Comparison of ENCODE assay signal across 10 mouse cellular contexts in the genomic region with DNA sequence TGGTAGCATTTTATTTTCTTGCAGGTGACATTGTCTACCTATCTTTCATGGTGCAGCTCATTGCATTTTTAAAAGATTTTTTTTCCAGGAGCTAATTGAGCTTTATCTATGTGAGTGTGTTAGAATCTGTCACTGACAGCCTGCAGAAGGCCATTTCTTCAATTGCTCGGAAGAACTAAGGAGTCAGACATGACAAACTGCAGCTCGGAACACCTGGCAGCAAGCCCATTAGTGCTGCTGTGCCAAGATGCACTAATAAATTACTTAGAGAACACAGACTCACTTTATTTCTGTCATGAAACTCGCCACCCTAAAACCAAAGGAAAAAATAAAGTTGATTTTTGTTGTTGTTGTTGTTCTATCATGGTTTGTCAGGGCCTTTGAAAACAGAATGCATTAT.
DNase-seq lines count a peak whose midpoint lies in the region; ATAC-seq and TF ChIP-seq lines count a peak whose summit lies in the region.
"Had no signal": no experiment of that assay in that cellular context is flagged by ENCODE, and none has a peak within 500 bp of the region (broad histone marks: within the 10 kb centered on the region; RNA-seq: fewer than 3 reads in every experiment).

No protein-coding gene starts in this region.

- H3K9me3 ChIP-seq in hindbrain, postnatal 0 days (ENCODE audit: low read length): no peaks in the 10 kb centered on the region
- no peaks in the 10 kb centered on the region for H3K9me3 ChIP-seq in neural tube, embryonic 14.5 days (ENCODE audit: control insufficient read depth, low read length)
- H3K9me3 ChIP-seq: embryonic facial prominence, embryonic 15.5 days; liver, embryonic 15.5 days had no signal

- H3K36me3 ChIP-seq in hindbrain, postnatal 0 days (ENCODE audit: insufficient read depth, low read length): no peaks in the 10 kb centered on the region
- H3K36me3 ChIP-seq in neural tube, embryonic 14.5 days (ENCODE audit: control insufficient read depth, insufficient read depth, low read length): no peaks in the 10 kb centered on the region
- H3K36me3 ChIP-seq: embryonic facial prominence, embryonic 15.5 days; liver, embryonic 15.5 days had no signal

- WGBS in hindbrain, postnatal 0 days: 25% methylated on average over 3 of the region's 3 CpGs
- WGBS in neural tube, embryonic 14.5 days: 20% methylated on average over 3 of the region's 3 CpGs

- no peak overlapping the region for H3K4me2 ChIP-seq in hindbrain, postnatal 0 days (ENCODE audit: low read depth, low read length)
- H3K4me2 ChIP-seq in neural tube, embryonic 14.5 days (ENCODE audit: low read depth, low read length): no peak overlapping the region
- H3K4me2 ChIP-seq: embryonic facial prominence, embryonic 15.5 days; liver, embryonic 15.5 days had no signal

- H3K27ac ChIP-seq in hindbrain, postnatal 0 days: no peak overlapping the region
- H3K27ac ChIP-seq in neural tube, embryonic 14.5 days (ENCODE audit: low read depth, low read length): no peak overlapping the region
- H3K27ac ChIP-seq: embryonic facial prominence, embryonic 15.5 days; liver, embryonic 15.5 days had no signal

- no peak overlapping the region for H3K9ac ChIP-seq in hindbrain, postnatal 0 days (replicated peaks; ENCODE audit: low read length)
- no peak overlapping the region for H3K9ac ChIP-seq in neural tube, embryonic 14.5 days (replicated peaks; ENCODE audit: low read depth, low read length)
- H3K9ac ChIP-seq: embryonic facial prominence, embryonic 15.5 days; liver, embryonic 15.5 days had no signal

- DNase-seq in gastrocnemius, postnatal 4 days (ENCODE audit: low spot score in 2 of 2): peak; percentile 19 to 50
- DNase-seq in gastrocnemius, adult 8-10 months (ENCODE audit: low spot score in 2 of 2): no peak
- DNase-seq in right cerebral cortex, postnatal 14 days: peak; percentile 5
- DNase-seq in right cerebral cortex, adult 18-20 months: no peak
- peak; percentile 82 for DNase-seq in hindbrain, postnatal 0 days (ENCODE audit: low spot score)
- DNase-seq in thymus, adult 18-20 months: no peak
- DNase-seq in thymus, postnatal 36 days: no peak

- H3K27me3 ChIP-seq in hindbrain, postnatal 0 days (ENCODE audit: insufficient read depth, low read length): no peaks in the 10 kb centered on the region
- H3K27me3 ChIP-seq in neural tube, embryonic 14.5 days (ENCODE audit: control insufficient read depth, insufficient read depth, low read length): no peaks in the 10 kb centered on the region
- H3K27me3 ChIP-seq: embryonic facial prominence, embryonic 15.5 days; liver, embryonic 15.5 days had no signal

- no peaks in the 10 kb centered on the region for H3K4me1 ChIP-seq in hindbrain, postnatal 0 days (ENCODE audit: insufficient read depth, low read length)
- H3K4me1 ChIP-seq in neural tube, embryonic 14.5 days (ENCODE audit: control insufficient read depth, insufficient read depth, low read length): no peaks in the 10 kb centered on the region
- H3K4me1 ChIP-seq: embryonic facial prominence, embryonic 15.5 days; liver, embryonic 15.5 days had no signal

- TF ChIP-seq CTCF in hindbrain, postnatal 0 days (IDR thresholded peaks at IDR 0.05; ENCODE audit: low read depth): no peak

- ATAC-seq in hindbrain, postnatal 0 days: 0 out of 2 replicates have a peak, but pooled peaks have one; percentile 40
- ATAC-seq in neural tube, embryonic 14.5 days (ENCODE audit: low read depth): peak; percentile 74; the same call in 1 of the 2 replicates

- H3K4me3 ChIP-seq in hindbrain, postnatal 0 days (ENCODE audit: low read length): no peak overlapping the region
- no peak overlapping the region for H3K4me3 ChIP-seq in neural tube, embryonic 14.5 days (ENCODE audit: low read depth, low read length)
- H3K4me3 ChIP-seq: embryonic facial prominence, embryonic 15.5 days; liver, embryonic 15.5 days had no signal

Comparison
In these comparisons a context has a peak if more than half of its experiments do, and no peak if none do; other contexts are left out.
1. DNase-seq: peak in gastrocnemius, postnatal 4 days (2 of 2), right cerebral cortex, postnatal 14 days (single experiment) and hindbrain, postnatal 0 days (single experiment); none in gastrocnemius, adult 8-10 months (0 of 2), right cerebral cortex, adult 18-20 months (single experiment), thymus, adult 18-20 months (0 of 2) and thymus, postnatal 36 days (0 of 2).